Mouse (Mus musculus) thymus, adult 2 months (tissue): ENCODE results near the gene 1500009C09Rik.

Source experiments
- CTCF ChIP-seq: fragments of 200-500 bp; IDR thresholded peaks from 2 replicates; pipeline ENCODE4 v1.5.1; 2012; ENCODE audit warnings: mild to moderate bottlenecking, control low read depth, low read length, moderate library complexity, borderline replicate concordance; ENCODE audit not compliant: control insufficient read depth, poor library complexity, insufficient read depth; ENCODE audit errors: extremely low read depth
- POLR2A ChIP-seq: fragments of 200-500 bp; IDR thresholded peaks from 2 replicates; pipeline ENCODE4 v1.6.1; 2012; ENCODE audit warnings: mild to moderate bottlenecking, low read length, control low read depth, moderate library complexity; ENCODE audit not compliant: control insufficient read depth, poor library complexity, insufficient read depth; ENCODE audit errors: extremely low read depth

DNA sequence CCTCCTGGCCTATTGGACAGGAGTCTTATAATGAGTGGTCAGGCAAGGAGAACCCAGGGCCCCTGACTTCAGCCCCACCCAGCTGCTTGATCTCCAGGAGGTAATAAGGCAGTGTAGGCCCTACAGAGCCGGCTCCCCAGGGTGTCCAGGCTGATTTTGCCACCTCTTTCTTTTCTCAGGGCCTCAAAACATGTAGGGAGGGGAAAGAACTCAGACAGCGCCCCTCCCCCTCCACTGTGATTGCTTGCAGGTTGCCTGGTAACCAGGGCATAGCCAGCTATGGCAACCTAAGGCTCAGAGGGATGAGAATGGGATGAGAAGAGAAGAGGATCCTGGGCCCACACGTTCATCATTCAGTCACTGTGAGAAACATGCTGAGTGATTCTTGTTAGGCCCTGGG, 16.0 kb downstream of the 1500009C09Rik start:
- TF ChIP-seq POLR2A (no peak), CTCF (no peak)
